Mouse (Mus musculus): Measurements from ENCODE around the gene A030005K14Rik. TPM values are rescaled to one million over a fixed set of nuclear protein-coding genes. Genes with fewer than 3 reads are reported as not detected.

Gene A030005K14Rik
- not detected for polyA plus RNA-seq (2017; shearing (Covaris generic))

DNA sequence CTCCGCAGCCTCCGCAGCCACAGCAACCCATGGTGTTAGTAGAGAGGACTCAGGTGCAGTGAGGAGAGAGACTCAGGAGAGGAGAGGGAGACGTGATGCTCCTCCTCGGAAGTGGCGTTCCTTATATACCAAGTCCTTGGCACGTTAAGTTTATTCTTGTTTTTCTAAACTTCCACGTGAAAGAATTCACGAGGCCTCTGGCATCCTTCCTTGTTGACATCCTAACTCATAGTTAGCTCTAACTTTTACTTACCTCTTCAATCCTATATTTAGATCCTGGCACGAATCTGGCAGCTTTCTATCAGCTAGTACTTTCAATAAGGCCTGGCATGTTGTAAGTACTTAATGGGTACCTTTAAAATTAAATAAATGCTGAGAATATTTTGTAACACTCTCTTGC lies at the start of gene A030005K14Rik:
TSS of gene A030005K14Rik (minus strand) at position 101 of the 400 bp plus-strand sequence.

GRCm38 (mm10) chr1:83060643-83061042 lies 1.5 kb upstream of the A030005K14Rik start, which contains the start of gene Krtap28-13:
Gene Krtap28-13, plus strand, starts transcription at chr1:83060930.

DNA sequence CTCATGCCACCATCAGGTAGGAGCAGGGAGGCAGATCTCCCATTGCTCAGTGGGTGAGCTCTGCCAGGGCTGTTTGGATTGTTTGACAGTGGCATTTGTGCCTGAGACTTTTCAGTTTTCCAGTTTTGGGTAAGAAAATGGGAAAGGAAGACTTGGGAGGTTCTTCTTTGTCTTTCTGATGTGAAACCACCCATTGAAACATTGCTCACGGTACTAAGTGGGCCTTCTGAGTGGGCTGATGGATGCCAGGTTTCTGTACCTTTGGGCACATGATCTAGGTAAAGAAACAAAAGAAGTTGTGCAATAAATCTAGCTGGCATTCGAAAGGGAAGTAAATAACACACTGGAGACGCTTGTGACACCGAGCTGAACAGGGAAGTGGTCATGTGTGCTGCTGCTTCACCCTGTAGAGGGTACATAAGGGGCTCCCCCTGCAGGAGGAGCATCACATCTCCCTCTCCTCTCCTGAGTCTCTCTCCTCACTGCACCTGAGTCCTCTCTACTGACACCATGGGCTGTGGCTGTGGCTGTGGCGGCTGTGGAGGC lies 14.2 kb downstream of the A030005K14Rik start, which contains the start of gene Gm47969:
TSS of gene Gm47969 (plus strand) at position 51 of the 546 bp plus-strand sequence.

GRCm38 (mm10) chr1:83042380-83042779 lies 16.8 kb downstream of the A030005K14Rik start, which contains the start of gene Krtap28-10:
Gene Krtap28-10, minus strand, starts transcription at chr1:83042480.

GRCm38 (mm10) chr1:83038109-83038672 lies 21.0 kb downstream of the A030005K14Rik start, which contains the start of gene Slc19a3:
Gene Slc19a3, minus strand, starts transcription at chr1:83038448.

Other genes starting within 250 kb of the A030005K14Rik start
- gene Agfg1, start 219.9 kb downstream of the A030005K14Rik start, polyA plus RNA-seq (2017; shearing (Covaris generic)): 26.3 TPM
- gene A030005L19Rik, start 146.1 kb downstream of the A030005K14Rik start, polyA plus RNA-seq (2017; shearing (Covaris generic)): 0.37 TPM
- not detected for gene A030014E15Rik, start 134.5 kb downstream of the A030005K14Rik start, polyA plus RNA-seq (2017; shearing (Covaris generic))
- not detected for gene Gm6217, start 128.0 kb downstream of the A030005K14Rik start, polyA plus RNA-seq (2017; shearing (Covaris generic))
- not detected for gene A030003K21Rik, start 116.0 kb downstream of the A030005K14Rik start, polyA plus RNA-seq (2017; shearing (Covaris generic))
- gene Gm7544, start 103.4 kb downstream of the A030005K14Rik start, polyA plus RNA-seq (2017; shearing (Covaris generic)): not detected
- gene Gm47955, start 99.1 kb downstream of the A030005K14Rik start, polyA plus RNA-seq (2017; shearing (Covaris generic)): not detected
- gene Gm47959, start 58.8 kb downstream of the A030005K14Rik start, polyA plus RNA-seq (2017; shearing (Covaris generic)): not detected
- gene Slc19a3, start 20.9 kb downstream of the A030005K14Rik start, polyA plus RNA-seq (2017; shearing (Covaris generic)): not detected
- not detected for gene Krtap28-10, start 16.9 kb downstream of the A030005K14Rik start, polyA plus RNA-seq (2017; shearing (Covaris generic))
- not detected for gene Gm47969, start 14.4 kb downstream of the A030005K14Rik start, polyA plus RNA-seq (2017; shearing (Covaris generic))
- not detected for gene Krtap28-13, start 1.6 kb upstream of the A030005K14Rik start, polyA plus RNA-seq (2017; shearing (Covaris generic))
- 1.3 TPM for gene Ccl20, start 57.4 kb upstream of the A030005K14Rik start, polyA plus RNA-seq (2017; shearing (Covaris generic))
- gene Daw1, start 100.4 kb upstream of the A030005K14Rik start, polyA plus RNA-seq (2017; shearing (Covaris generic)): 0.17 TPM